Mouse (Mus musculus) MN1 (cell line): ENCODE results near the gene Afm.

Experiments used
- DNase-seq: peaks from one replicate; pipeline ENCODE4 v3.0.0-alpha.2; 2016; ENCODE audit warnings: low spot score

Afm gene

GRCm38 (mm10) chr5:90556052-90556451 is 37.3 kb downstream of the Afm start:
- DNase-seq: no peak

GRCm38 (mm10) chr5:90560743-90561142 is 42.0 kb downstream of the Afm start, which contains the start of gene 5830473C10Rik:
Gene 5830473C10Rik (plus strand): TSS chr5:90561107.
- DNase-seq: no peak

- no peak for DNase-seq
Observed at GRCm38 (mm10) chr5:90561721-90562275, 43.1 kb downstream of the Afm start.

GRCm38 (mm10) chr5:90562880-90563279 is 44.1 kb downstream of the Afm start:
- DNase-seq: no peak

GRCm38 (mm10) chr5:90564161-90564560 is 45.4 kb downstream of the Afm start:
- no peak for DNase-seq

GRCm38 (mm10) chr5:90565205-90565604 is 46.5 kb downstream of the Afm start:
- DNase-seq: no peak

GRCm38 (mm10) chr5:90567788-90568187 is 49.1 kb downstream of the Afm start:
- no peak for DNase-seq

- no peak for DNase-seq
Observed at GRCm38 (mm10) chr5:90568338-90568737, 49.6 kb downstream of the Afm start.

- DNase-seq: no peak
Observed at GRCm38 (mm10) chr5:90571216-90571615, 52.5 kb downstream of the Afm start.

GRCm38 (mm10) chr5:90577751-90578150 is 59.0 kb downstream of the Afm start:
- no peak for DNase-seq

GRCm38 (mm10) chr5:90579556-90579955 is 60.8 kb downstream of the Afm start:
- no peak for DNase-seq

- DNase-seq: no peak
Observed at GRCm38 (mm10) chr5:90582179-90582578, 63.4 kb downstream of the Afm start.

GRCm38 (mm10) chr5:90584799-90585198 is 66.1 kb downstream of the Afm start:
- DNase-seq: no peak

GRCm38 (mm10) chr5:90586511-90586910 is 67.8 kb downstream of the Afm start:
- DNase-seq: no peak

- DNase-seq: no peak
Observed at GRCm38 (mm10) chr5:90588104-90588503, 69.4 kb downstream of the Afm start.

- peak; percentile 51 for DNase-seq
Observed at GRCm38 (mm10) chr5:90588708-90589595, 70.2 kb downstream of the Afm start.

- no peak for DNase-seq
Observed at GRCm38 (mm10) chr5:90590676-90591075, 71.9 kb downstream of the Afm start.

- DNase-seq: no peak
Observed at GRCm38 (mm10) chr5:90591936-90592335, 73.2 kb downstream of the Afm start.

- DNase-seq: no peak
Observed at GRCm38 (mm10) chr5:90594945-90595344, 76.2 kb downstream of the Afm start.

GRCm38 (mm10) chr5:90596155-90596554 is 77.4 kb downstream of the Afm start:
- no peak for DNase-seq

- no peak for DNase-seq
Observed at GRCm38 (mm10) chr5:90601469-90601868, 82.7 kb downstream of the Afm start.
